Mouse (Mus musculus) kidney, postnatal 0 days (tissue): ENCODE data around the gene Slc30a6. TPM values are rescaled to one million over a fixed set of nuclear protein-coding genes. Genes with fewer than 3 reads are reported as not detected.
A peak's percentile ranks its signal among the peaks of the same experiment; 100 is the strongest.
"Not testable (repeated sequence)": the region's sequence is repeated elsewhere in the genome, so short reads cannot be mapped to it uniquely, and the experiment has no call there.

Experiments used
- ATAC-seq: fragments of 200-750 bp; cut with Nextera tagmentation; replicated peaks from 2 replicates; pipeline ENCODE4 v1.8.0; 2017; ENCODE audit warnings: low read depth, moderate number of reproducible peaks, moderate TSS enrichment, moderate library complexity; ENCODE audit not compliant: low FRiP score
- DNase-seq: peaks from one replicate; pipeline ENCODE4 v3.0.0-alpha.2; 2016; ENCODE audit warnings: low spot score
- H3K27ac ChIP-seq: fragments of 300-500 bp; sonication (generic); 2 replicates; pipeline ENCODE4 v1.5.1; 2014; ENCODE audit warnings: mild to moderate bottlenecking
- H3K27me3 ChIP-seq: fragments of 300-500 bp; sonication (generic); 2 replicates; pipeline ENCODE4 v1.6.1; 2014; ENCODE audit warnings: low read length, mixed read lengths; ENCODE audit not compliant: insufficient read depth
- H3K36me3 ChIP-seq: fragments of 300-500 bp; sonication (generic); 2 replicates; pipeline ENCODE4 v1.6.1; 2014; ENCODE audit warnings: low read length, mixed read lengths; ENCODE audit not compliant: insufficient read depth
- H3K4me1 ChIP-seq: fragments of 300-500 bp; sonication (generic); replicated peaks from 2 replicates; pipeline ENCODE4 v1.6.1; 2014; ENCODE audit warnings: antibody characterized with exemption, low read length, mixed read lengths; ENCODE audit not compliant: insufficient read depth
- H3K4me2 ChIP-seq: fragments of 300-500 bp; sonication (generic); 2 replicates; pipeline ENCODE4 v1.6.1; 2014; ENCODE audit warnings: mild to moderate bottlenecking, low read length, moderate library complexity, mixed read lengths
- H3K4me3 ChIP-seq: fragments of 300-500 bp; sonication (generic); replicated peaks from 2 replicates; pipeline ENCODE4 v1.5.1; 2014; ENCODE audit warnings: low read depth, low read length
- H3K9ac ChIP-seq: fragments of 300-500 bp; sonication (generic); 2 replicates; pipeline ENCODE4 v1.6.1; 2014; ENCODE audit warnings: low read depth, low read length
- H3K9me3 ChIP-seq: fragments of 300-500 bp; sonication (generic); replicated peaks from 2 replicates; pipeline ENCODE4 v1.6.1; 2016; ENCODE audit warnings: low read length, inconsistent platforms, mixed read lengths
- CTCF ChIP-seq: IDR thresholded peaks from 2 replicates; pipeline ENCODE4 v1.5.1; 2016; ENCODE audit warnings: antibody characterized with exemption, low read depth, mild to moderate bottlenecking, moderate library complexity
- WGBS: fragments of 180-500 bp; shearing (Covaris S2); extraction: QIAGEN DNeasy Blood & Tissue Kit; methylation state at CpG from one replicate; pipeline ENCODE4 v1.1.7; 2014; 5-methylcytosine and 5-hydroxymethylcytosine counted together
- polyA plus RNA-seq: library from polyadenylated mRNA; unstranded; fragments of >200 nt; fragmentation: Nextera tagmentation; extraction: Ambion mirVana; gene quantifications from 2 replicates; pipeline ENCODE4 v1.2.1, GENCODE M21; 2015

Slc30a6 gene
- polyA plus RNA-seq, 1 experiment from 2014 or later: 39.0 TPM

DNA sequence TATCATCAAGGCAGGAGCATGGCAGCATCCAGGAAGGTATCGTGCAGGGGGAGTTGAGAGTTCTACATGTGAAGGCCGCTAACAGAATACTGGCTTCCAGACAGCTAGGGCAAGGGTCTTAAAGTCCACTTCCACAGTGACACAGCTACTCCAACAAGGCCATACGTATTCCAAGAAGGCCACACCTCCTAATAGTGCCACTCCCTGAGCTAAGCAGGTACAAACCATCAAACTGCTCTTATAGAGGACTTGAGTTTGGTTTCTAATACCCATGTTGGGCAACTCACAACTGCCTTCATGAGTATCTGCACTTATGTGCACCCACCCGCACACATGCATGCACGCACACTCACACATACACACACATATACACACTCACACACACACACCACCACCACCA lies 61.4 kb downstream of the Slc30a6 start:
- no peaks in the 10 kb centered on the region for H3K4me1 ChIP-seq
- TF ChIP-seq CTCF: no peak
- 92% methylated on average over 5 of the region's 5 CpGs for WGBS
- H3K4me2 ChIP-seq: no peak overlapping the region
- no peaks in the 10 kb centered on the region for H3K36me3 ChIP-seq
- H3K4me3 ChIP-seq: no peak overlapping the region
- no peaks in the 10 kb centered on the region for H3K27me3 ChIP-seq
- no peak overlapping the region for H3K27ac ChIP-seq
- no peak overlapping the region for H3K9ac ChIP-seq
- no peak for DNase-seq
- no peak for ATAC-seq
- H3K9me3 ChIP-seq: no peaks in the 10 kb centered on the region

DNA sequence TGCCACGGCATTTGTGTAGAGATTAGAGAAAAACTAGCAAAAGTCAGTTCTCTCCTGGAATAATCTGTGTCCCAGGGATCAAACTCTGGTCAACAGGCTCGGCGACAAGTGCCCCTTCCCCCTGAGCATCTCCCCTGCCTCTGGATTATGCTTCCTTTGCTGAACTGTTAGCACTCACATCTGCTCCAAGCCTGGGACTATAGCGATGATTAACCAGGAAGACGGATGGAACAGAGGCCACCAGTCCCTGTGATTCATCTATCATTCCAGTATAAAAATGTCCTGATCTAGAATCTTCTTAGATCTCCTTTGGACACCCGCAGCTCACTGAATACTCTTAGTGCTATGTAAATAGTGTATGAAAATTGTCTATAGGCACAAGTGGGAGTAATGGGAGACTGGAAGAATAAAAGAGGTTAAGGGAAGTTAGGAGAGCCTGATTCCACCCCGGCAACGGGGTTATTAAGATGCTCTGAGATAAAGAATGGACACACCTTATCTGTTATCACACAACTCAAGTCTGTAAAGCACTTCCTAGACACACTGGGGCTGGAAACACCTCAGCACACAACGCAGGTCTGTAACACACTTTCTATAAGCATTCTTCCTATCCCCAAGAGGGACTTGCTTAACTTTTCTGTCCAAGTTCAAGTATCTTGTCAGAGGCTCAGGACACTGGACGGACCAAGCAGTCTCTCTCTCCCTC lies 62.7 kb downstream of the Slc30a6 start:
- ATAC-seq (no peak), DNase-seq (no peak)
- TF ChIP-seq CTCF: no peak
- 70% methylated on average over 10 of the region's 10 CpGs for WGBS
- Histone ChIP-seq H3K4me2 (no peak overlapping the region), H3K27ac (no peak overlapping the region), H3K36me3 (no peaks in the 10 kb centered on the region), H3K9me3 (no peaks in the 10 kb centered on the region), H3K9ac (no peak overlapping the region), H3K27me3 (no peaks in the 10 kb centered on the region), H3K4me1 (no peaks in the 10 kb centered on the region), H3K4me3 (no peak overlapping the region)

DNA sequence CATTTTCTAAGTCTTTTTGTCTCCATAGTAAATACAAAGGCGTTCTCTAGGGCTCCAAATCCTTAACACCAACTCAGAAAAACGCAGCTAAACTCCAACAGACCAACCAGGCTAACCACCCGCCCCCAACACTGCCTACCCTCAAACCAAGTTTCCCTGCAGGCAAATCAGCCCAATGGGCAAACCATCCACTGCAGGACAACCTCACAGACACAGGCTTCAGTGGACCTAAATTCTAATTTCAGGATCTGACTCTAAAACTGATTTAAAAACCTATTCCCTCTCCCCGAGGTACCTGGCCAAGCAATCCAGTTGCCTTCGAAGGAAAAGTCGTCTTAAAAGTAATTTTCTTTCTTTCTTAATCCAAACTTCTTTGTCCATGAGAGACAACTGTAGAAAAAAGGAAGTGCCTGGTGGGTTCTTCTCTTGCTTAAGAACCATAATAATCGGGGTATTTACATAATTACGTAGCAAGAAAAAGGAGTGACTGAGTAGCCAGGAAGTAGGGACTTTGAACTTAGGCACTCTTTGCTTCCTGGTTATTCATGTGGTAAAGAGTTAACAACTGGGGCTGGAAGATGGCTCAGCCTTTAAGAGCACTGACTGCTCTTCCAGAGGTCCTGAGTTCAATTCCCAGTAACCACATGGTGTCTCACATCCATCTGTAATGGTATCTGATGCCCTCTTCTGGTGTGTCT lies 63.5 kb downstream of the Slc30a6 start, which contains the start of gene Nlrc4:
Gene Nlrc4, minus strand, starts transcription at position 432 of the 698 bp plus-strand sequence.
- Histone ChIP-seq H3K4me3 (no peak within 1 kb of the TSS), H3K27me3 (no peaks in the 10 kb centered on the region), H3K9ac (no peak within 1 kb of the TSS)

DNA sequence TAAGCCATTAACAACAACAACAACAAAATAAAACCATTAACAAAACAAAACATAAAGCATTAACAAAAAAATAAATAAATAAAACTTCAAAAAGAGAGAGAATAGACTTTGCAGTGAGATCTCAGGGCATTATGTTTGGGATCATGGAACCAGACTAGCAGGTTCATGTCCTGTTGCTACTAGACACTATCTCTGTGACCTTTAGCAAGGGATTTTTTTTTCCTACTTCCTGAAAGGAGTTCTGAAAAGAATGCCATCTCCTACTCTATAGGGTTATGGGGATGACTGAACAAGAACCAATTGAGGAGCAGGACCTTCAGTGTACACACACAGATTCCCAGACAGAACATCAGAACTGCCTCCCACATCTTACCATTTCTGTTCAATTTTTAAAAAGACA lies 68.1 kb downstream of the Slc30a6 start:
- no peak for ATAC-seq
- no peak for DNase-seq

More for the DNA sequence above, 63.5 kb downstream of the Slc30a6 start, which contains the start of gene Nlrc4:
- WGBS: 47% methylated on average over 8 of the region's 8 CpGs
- ATAC-seq: no peak
- H3K4me1 ChIP-seq: no peaks in the 10 kb centered on the region
- TF ChIP-seq CTCF: no peak
- peak; percentile 12 for DNase-seq
- H3K27ac ChIP-seq: no peak within 1 kb of the TSS
- no peaks in the 10 kb centered on the region for H3K36me3 ChIP-seq
- H3K9me3 ChIP-seq: no peaks in the 10 kb centered on the region
- no peak within 1 kb of the TSS for H3K4me2 ChIP-seq

DNA sequence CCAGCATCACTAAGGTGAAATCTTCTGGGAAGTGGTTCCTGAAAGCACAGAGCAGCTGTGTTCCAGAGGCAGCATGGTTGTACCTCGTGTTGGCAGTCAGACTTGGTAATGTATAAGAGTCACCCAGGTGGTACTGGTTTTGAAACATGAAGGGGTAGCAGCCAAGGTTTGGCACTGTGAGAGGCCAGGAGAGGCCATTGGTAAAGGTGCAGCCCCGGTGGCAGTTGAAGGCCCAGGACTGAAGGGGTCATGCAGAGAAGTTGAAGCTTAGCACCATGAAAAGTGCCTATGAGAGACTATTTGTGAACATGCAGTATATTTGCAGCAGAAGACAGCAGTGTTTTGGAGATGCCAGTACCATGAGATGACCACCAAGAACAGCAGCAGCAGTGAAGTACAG lies 72.6 kb downstream of the Slc30a6 start:
- DNase-seq, H3K27ac ChIP-seq, H3K4me2 ChIP-seq, H3K36me3 ChIP-seq, H3K9me3 ChIP-seq, H3K4me1 ChIP-seq, H3K27me3 ChIP-seq, ATAC-seq, H3K4me3 ChIP-seq, H3K9ac ChIP-seq: not testable (repeated sequence)
- 77% methylated on average over 2 of the region's 2 CpGs for WGBS

More for the DNA sequence above, 68.1 kb downstream of the Slc30a6 start:
- no peak for TF ChIP-seq CTCF
- no peaks in the 10 kb centered on the region for H3K9me3 ChIP-seq
- no peak overlapping the region for H3K9ac ChIP-seq
- H3K4me1 ChIP-seq: no peaks in the 10 kb centered on the region
- H3K36me3 ChIP-seq: no peaks in the 10 kb centered on the region
- no peak overlapping the region for H3K4me2 ChIP-seq
- H3K4me3 ChIP-seq: no peak overlapping the region
- no peak overlapping the region for H3K27ac ChIP-seq
- no peaks in the 10 kb centered on the region for H3K27me3 ChIP-seq

DNA sequence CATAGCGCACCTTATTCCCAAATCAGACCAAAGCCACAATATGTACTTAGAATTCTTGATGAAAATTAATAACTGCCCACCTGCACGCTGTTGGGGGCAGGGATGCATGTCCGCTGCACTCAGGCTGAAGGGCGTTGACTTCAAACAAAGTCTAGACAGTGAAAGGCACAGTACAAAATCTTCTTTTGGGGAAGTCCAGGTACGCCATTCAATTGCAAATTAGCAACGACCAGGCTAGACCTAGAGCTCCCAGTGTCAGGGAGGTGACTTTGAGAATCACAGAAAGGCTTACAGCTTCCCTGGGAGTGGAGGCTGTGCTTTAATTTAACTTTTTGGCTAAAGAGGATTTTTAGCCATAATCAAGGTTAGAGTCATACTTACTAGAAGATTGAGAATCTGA lies 74.7 kb downstream of the Slc30a6 start:
- not testable (repeated sequence) for H3K4me2 ChIP-seq, H3K4me1 ChIP-seq, H3K36me3 ChIP-seq, DNase-seq, H3K27me3 ChIP-seq, H3K9me3 ChIP-seq, H3K4me3 ChIP-seq, ATAC-seq, H3K9ac ChIP-seq, H3K27ac ChIP-seq
- 85% methylated on average over 6 of the region's 6 CpGs for WGBS

Other genes starting within 250 kb of the Slc30a6 start
- 69.3 and 71.4 TPM in 2 replicates for gene Memo1, start 100.1 kb upstream of the Slc30a6 start, polyA plus RNA-seq
- 268 TPM in 2 replicates for gene Dpy30, start 71.7 kb upstream of the Slc30a6 start, polyA plus RNA-seq
- 12.9 and 13.9 TPM in 2 replicates for gene Spast, start 56.6 kb upstream of the Slc30a6 start, polyA plus RNA-seq
- gene Nlrc4, start 63.5 kb downstream of the Slc30a6 start, polyA plus RNA-seq: 0.33 and 0.45 TPM in 2 replicates
- 100 and 108 TPM in 2 replicates for gene Yipf4, start 93.9 kb downstream of the Slc30a6 start, polyA plus RNA-seq
- 99.0 and 102 TPM in 2 replicates for gene Birc6, start 132.7 kb downstream of the Slc30a6 start, polyA plus RNA-seq